Mouse (Mus musculus): ENCODE data around the gene Ier5. TPM values are rescaled to one million over a fixed set of nuclear protein-coding genes. Genes with fewer than 3 reads are reported as not detected.
A peak's percentile ranks its signal among the peaks of the same experiment; 100 is the strongest.

Gene Ier5
- polyA plus RNA-seq, 1 experiment: 38.1 TPM

- 69% methylated on average over 1 of the region's 1 CpGs for whole genome bisulfite sequencing
- Histone ChIP-seq H3K4me1 (ENCODE audit: control insufficient read depth, insufficient read depth, low read length) (peaks cover 5% of the 10 kb centered on the region; the same call in 1 of the 2 replicates), H3K4me3 (replicated peaks; ENCODE audit: extremely low read depth, low read depth, low read length) (no peak overlapping the region)
- TF ChIP-seq POLR2A (IDR thresholded peaks at IDR 0.05; ENCODE audit: borderline replicate concordance, extremely low read depth, low read depth, low read length): no peak
- no peak for TF ChIP-seq CTCF (IDR thresholded peaks at IDR 0.05; ENCODE audit: insufficient read depth, low read length)
- DNase-seq: no peak
These were observed 6.9 kb upstream of the Ier5 start for GRCm38 (mm10) chr1:155106310-155106709.

- H3K4me3 ChIP-seq (replicated peaks; ENCODE audit: extremely low read depth, low read depth, low read length): no peak overlapping the region
- no peak for DNase-seq
- WGBS: 72% methylated on average over 5 of the region's 5 CpGs
- no peak for TF ChIP-seq CTCF (IDR thresholded peaks at IDR 0.05; ENCODE audit: insufficient read depth, low read length)
- TF ChIP-seq POLR2A (IDR thresholded peaks at IDR 0.05; ENCODE audit: borderline replicate concordance, extremely low read depth, low read depth, low read length): no peak
- peaks cover 5% of the 10 kb centered on the region; the same call in 1 of the 2 replicates for H3K4me1 ChIP-seq (ENCODE audit: control insufficient read depth, insufficient read depth, low read length)
These were observed 4.6 kb upstream of the Ier5 start for GRCm38 (mm10) chr1:155103991-155104390.

- no peak overlapping the region for H3K4me3 ChIP-seq (replicated peaks; ENCODE audit: extremely low read depth, low read depth, low read length)
- 82% methylated on average over 4 of the region's 4 CpGs for WGBS
- no peak for DNase-seq
- no peaks in the 10 kb centered on the region for H3K4me1 ChIP-seq (ENCODE audit: control insufficient read depth, insufficient read depth, low read length)
- no peak for TF ChIP-seq CTCF (IDR thresholded peaks at IDR 0.05; ENCODE audit: insufficient read depth, low read length)
- TF ChIP-seq POLR2A (IDR thresholded peaks at IDR 0.05; ENCODE audit: borderline replicate concordance, extremely low read depth, low read depth, low read length): no peak
These were observed 3.2 kb upstream of the Ier5 start for GRCm38 (mm10) chr1:155102631-155103030.

- WGBS: under 1% methylated on average over 93 of the region's 93 CpGs
- Histone ChIP-seq H3K4me1 (ENCODE audit: control insufficient read depth, insufficient read depth, low read length) (peaks cover 10% of the 10 kb centered on the region), H3K4me3 (replicated peaks; ENCODE audit: extremely low read depth, low read depth, low read length) (peak overlapping the region; percentile 95)
- DNase-seq: no peak
- TF ChIP-seq CTCF (IDR thresholded peaks at IDR 0.05; ENCODE audit: insufficient read depth, low read length) (no peak), POLR2A (IDR thresholded peaks at IDR 0.05; ENCODE audit: borderline replicate concordance, extremely low read depth, low read depth, low read length) (no peak)
These were observed 753 bp downstream of the Ier5 start for GRCm38 (mm10) chr1:155098486-155099279.

GRCm38 (mm10) chr1:155097931-155098485 is 1.4 kb downstream of the Ier5 start:
- TF ChIP-seq CTCF (IDR thresholded peaks at IDR 0.05; ENCODE audit: insufficient read depth, low read length): no peak
- peak; percentile 23; the same call in 1 of the 2 replicates for TF ChIP-seq POLR2A (IDR thresholded peaks at IDR 0.05; ENCODE audit: borderline replicate concordance, extremely low read depth, low read depth, low read length)
- 0% methylated on average over 33 of the region's 33 CpGs for whole genome bisulfite sequencing
- peak overlapping the region; percentile 95 for H3K4me3 ChIP-seq (replicated peaks; ENCODE audit: extremely low read depth, low read depth, low read length)
- peaks cover 14% of the 10 kb centered on the region for H3K4me1 ChIP-seq (ENCODE audit: control insufficient read depth, insufficient read depth, low read length)
- DNase-seq: peak; percentile 78

DNA sequence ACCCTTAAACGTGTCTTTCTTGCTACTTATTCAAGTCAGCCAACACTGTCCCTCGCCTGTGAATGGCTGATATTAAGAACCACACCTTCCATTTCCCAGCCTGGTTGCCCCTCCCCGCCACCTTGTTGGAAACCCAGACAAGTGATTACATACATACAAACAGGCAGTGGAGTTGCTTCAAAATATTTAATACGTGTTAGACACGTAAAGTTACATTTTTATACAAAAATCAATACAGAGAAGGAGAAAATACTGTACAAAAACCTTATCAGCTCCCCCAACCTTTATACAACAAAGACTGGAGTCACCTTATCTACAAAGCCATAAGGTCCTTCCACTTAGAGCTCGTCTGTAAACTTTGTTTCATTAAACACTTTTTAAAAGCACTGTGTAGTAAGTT is 2.1 kb downstream of the Ier5 start:
- peak overlapping the region; percentile 95 for H3K4me3 ChIP-seq (replicated peaks; ENCODE audit: extremely low read depth, low read depth, low read length)
- 13% methylated on average over 6 of the region's 6 CpGs for WGBS
- TF ChIP-seq POLR2A (IDR thresholded peaks at IDR 0.05; ENCODE audit: borderline replicate concordance, extremely low read depth, low read depth, low read length): no peak
- no peak for TF ChIP-seq CTCF (IDR thresholded peaks at IDR 0.05; ENCODE audit: insufficient read depth, low read length)
- DNase-seq: no peak
- peaks cover 17% of the 10 kb centered on the region for H3K4me1 ChIP-seq (ENCODE audit: control insufficient read depth, insufficient read depth, low read length)

DNA sequence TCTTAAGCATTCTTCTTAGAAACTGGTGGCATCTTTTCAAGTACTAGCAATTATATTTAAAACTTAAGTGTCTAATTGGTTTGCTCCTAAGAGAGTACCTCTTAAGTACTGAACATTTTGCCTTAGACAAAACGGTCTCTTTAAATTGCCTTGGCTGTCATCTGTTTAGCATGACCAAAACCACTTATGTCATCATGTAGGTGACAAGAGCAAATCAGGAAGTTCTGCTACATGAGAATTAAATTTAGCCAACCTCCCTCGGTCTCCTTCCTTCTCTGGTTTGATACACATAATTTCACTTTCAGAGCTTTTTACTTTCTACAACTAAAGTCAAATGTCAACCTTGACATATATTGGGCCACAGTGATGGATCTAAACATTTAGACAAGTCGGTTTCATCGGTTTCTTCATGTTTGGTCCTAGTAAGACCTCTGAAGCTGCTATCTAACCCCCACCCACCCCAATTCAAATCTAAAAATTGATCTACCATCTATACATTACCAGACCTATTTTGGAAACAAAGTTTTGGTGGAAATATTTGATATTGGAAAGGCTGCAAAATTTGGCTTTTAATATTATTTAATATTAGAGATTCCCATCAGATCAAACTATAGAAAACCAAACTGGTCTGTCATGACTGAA is 2.7 kb downstream of the Ier5 start:
- TF ChIP-seq POLR2A (IDR thresholded peaks at IDR 0.05; ENCODE audit: borderline replicate concordance, extremely low read depth, low read depth, low read length) (no peak), CTCF (IDR thresholded peaks at IDR 0.05; ENCODE audit: insufficient read depth, low read length) (no peak)
- H3K4me3 ChIP-seq (replicated peaks; ENCODE audit: extremely low read depth, low read depth, low read length): peak overlapping the region; percentile 43

GRCm38 (mm10) chr1:155093971-155094707 is 5.3 kb downstream of the Ier5 start:
- peaks cover 34% of the 10 kb centered on the region for H3K4me1 ChIP-seq (ENCODE audit: control insufficient read depth, insufficient read depth, low read length)
- no peak for TF ChIP-seq POLR2A (IDR thresholded peaks at IDR 0.05; ENCODE audit: borderline replicate concordance, extremely low read depth, low read depth, low read length)
- no peak for TF ChIP-seq CTCF (IDR thresholded peaks at IDR 0.05; ENCODE audit: insufficient read depth, low read length)
- DNase-seq: no peak
- no peak overlapping the region for H3K4me3 ChIP-seq (replicated peaks; ENCODE audit: extremely low read depth, low read depth, low read length)
- 58% methylated on average over 9 of the region's 9 CpGs for WGBS

More for the DNA sequence above, 2.7 kb downstream of the Ier5 start:
- H3K4me1 ChIP-seq (ENCODE audit: control insufficient read depth, insufficient read depth, low read length): peaks cover 20% of the 10 kb centered on the region
- 49% methylated on average over 4 of the region's 4 CpGs for WGBS
- DNase-seq: no peak
